Mouse (Mus musculus) hematopoietic stem cell, adult 5-6 weeks (primary cell): ENCODE data around the gene Rgma. TPM values are rescaled to one million over a fixed set of nuclear protein-coding genes. Genes with fewer than 3 reads are reported as not detected.
A peak's percentile ranks its signal among the peaks of the same experiment; 100 is the strongest.

Experiments
- ATAC-seq, 2 experiments: fragments of 125-278 bp in 1 of 2; replicated peaks in 1 of 2; 2 replicates each; pipeline ENCODE4 v1.8.0; 2016 to 2017; ENCODE audit warnings: inconsistent platforms in 2 of 2, mild to moderate bottlenecking in 2 of 2, moderate number of reproducible peaks in 2 of 2, low read depth in 1 of 2, moderate TSS enrichment in 1 of 2; ENCODE audit not compliant: low FRiP score in 2 of 2, poor library complexity in 2 of 2, severe bottlenecking in 2 of 2, insufficient read depth in 1 of 2, low TSS enrichment in 1 of 2
- total RNA-seq: library from RNA; stranded (forward); fragments of 172-1452, 232-1000 nt; gene quantifications from 2 replicates; pipeline ENCODE4 v1.2.3, GENCODE M21; 2017

Gene Rgma
- total RNA-seq, 1 experiment from 2014 or later = not detected

DNA sequence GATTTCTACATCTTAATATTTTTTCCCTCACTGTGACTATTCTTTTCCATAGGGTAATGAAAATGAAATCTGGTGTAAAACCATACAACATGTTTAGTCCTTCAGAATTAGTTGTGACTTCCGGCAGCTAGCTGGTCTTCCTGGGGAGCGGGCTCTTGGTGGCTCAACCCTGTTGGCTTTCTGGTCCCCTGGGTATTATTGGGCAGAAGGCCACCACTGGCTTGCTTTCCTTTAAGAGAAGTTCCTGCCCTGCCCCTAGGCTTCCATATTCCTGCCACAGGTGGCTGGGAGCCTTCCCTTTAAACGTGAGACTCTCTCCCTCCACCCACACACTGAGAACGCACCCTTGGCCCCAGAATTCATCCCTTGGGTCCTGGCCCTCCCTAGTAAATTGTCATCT, 9.8 kb upstream of the Rgma start:
- no peak for ATAC-seq

DNA sequence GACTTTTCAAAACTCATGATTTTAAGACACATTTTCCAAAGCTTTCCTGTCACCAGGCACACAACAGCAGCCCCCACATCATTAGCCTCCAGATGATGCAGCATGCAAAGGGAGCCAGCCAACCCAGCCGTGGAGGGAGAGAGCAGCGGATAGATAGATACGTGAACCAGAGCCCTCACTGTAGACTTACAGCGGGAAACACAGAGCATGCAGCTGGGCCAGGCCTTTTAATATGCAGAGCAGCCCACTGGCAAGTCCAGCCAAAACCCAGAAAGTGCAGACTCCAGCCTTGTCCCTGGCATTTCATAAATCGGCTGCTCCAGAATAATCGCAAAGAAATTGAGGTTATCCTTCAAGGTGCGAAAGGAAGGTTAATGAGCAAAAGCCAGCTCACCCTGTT, 9.3 kb upstream of the Rgma start:
- no peak for ATAC-seq

GRCm38 (mm10) chr7:73367681-73368464, 7.4 kb upstream of the Rgma start:
- no peak for ATAC-seq

DNA sequence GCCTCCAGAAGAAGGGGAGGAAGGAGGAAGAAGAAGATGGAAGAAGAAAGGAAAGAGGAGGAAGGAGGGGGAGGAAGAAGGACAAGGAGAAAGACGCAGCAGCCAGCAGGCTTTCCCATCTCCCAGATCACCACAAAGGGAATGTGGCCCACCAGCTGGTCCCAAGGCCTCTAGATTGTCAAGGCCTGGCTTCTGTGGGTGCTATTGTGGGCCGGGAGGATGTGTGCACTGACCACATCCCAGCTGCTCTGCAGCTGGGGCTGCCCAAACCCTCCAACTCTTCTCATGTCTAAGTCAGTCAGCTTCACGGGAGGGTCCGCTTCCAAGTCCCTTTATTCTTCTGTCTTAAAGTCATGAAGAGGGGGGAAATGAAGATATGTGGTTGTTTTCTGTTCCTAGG, 5.3 kb upstream of the Rgma start:
- ATAC-seq = no peak

DNA sequence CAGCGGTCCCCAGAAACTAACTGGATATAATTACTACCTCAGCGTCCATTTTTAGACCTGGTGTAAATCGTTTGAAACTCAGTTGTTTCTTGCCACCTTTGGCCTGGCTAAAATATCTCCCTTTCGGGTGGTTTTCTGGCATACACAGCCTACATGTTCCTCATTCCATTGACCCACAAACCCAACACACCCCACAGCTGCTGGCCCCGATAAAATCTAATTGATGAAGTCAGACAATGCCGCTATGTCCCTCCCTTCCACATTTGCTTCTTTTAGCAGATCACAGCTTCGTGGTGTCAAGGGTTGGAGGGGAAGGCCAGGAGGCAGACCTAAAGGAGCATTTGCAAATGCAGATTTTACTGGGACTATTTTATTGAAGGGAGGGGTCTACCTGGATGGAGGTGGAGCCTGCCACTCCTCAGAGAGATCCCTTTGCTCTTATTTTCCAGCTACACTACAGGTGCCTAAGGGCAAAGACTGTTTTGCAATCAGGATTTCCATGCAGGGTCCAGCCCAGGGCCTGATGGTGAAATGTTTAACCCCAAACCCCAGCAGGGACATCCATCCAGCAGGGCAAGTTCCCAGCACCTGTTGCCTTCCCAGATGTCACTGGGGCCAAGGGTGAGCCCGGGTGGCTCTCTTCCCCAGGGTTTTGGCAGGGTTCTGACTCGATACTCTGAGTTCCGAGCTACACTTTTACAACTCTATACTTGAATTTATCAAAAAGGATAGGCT, 3.6 kb upstream of the Rgma start:
- 0 out of 4 replicates have a peak, but pooled peaks of 1 of the 2 experiments have one; percentile 15 for ATAC-seq

GRCm38 (mm10) chr7:73372352-73372970, 2.8 kb upstream of the Rgma start:
- 0 out of 4 replicates have a peak, but pooled peaks have one; percentile 9 to 17 for ATAC-seq

- no peak for ATAC-seq
Measured at GRCm38 (mm10) chr7:73374727-73375126, 582 bp upstream of the Rgma start.

DNA sequence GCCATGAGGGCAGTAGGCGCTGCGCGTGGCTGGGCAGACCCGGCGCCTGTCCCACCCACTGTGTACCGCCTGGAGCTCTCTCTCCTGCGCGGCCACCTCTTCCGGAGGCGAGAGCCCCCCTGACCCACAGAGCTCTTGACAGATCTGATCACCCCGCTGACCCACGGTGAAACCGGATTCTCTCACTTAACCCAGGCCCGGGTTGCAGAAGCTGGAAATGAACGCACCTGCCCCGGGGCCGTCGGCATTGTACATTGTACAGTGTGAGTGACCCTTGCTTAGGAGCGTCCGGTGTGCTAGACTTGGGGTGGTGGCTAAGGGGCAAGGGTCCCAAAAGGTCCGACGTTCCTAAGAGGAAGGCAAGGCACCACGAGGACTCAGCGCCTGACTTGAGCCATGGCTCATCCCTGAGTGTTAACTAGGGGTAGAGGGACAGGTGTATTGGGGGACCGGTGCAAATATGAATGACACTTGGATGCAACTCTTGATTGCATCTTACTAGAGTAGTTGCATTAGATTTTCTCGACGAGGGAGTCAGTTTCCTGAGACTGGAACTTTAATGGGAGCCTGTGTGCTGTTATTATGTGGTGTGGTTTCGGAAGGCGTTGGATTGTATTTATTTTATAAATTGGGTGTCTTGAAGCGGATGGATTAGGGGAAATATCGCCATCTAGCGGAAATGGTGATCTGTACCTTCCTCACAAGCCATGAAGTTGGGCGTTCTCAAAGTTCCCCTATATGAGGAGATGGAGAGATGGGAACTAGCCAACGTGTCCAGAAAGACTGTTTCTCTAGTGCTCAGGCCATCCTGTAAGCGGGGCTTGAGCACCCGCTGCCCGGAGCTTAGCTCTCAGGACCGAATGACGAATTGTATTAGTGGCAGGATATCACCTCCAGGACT, 1.0 kb downstream of the Rgma start:
- peak; percentile 55 to 61 for ATAC-seq

GRCm38 (mm10) chr7:73377307-73377706, 2.0 kb downstream of the Rgma start:
- no peak for ATAC-seq

DNA sequence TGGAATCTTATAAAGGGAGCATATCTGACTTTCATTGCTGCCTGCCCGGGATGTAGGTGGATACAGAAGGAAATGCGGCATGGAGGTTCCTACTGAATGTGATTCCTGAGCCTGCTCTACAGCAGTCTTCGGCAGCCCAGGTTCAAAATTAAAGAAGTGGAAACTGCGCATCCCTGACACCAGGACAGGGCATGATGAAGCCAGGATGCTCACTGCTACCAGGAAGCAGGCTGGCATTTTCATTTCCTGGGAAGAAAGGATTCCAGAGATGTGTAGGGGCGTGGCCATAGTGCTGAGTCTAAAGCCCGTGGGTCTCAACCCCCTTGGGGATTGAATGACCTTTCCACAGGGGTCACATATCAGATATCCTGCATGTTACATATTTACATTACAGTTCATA, 2.7 kb downstream of the Rgma start:
- ATAC-seq = no peak

- no peak for ATAC-seq
Measured at GRCm38 (mm10) chr7:73382843-73383242, 7.5 kb downstream of the Rgma start.

DNA sequence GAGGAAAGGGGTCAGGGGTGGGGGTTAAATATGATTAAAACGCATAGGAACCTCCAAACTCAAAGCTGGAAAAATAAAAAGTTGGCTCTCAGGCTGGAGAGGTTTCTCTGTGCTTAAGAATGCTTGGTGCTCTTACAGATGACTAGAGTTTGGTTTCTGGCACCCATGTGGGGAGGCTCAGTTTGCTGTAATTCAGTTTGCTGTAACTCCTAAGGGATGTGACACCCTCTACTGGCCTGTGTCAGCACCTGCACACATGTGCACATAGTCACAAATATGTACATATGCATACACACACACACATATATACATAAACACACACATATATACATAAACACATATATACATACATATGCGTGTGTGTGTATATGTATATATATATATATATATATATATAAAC, 13.6 kb downstream of the Rgma start:
- no peak for ATAC-seq

GRCm38 (mm10) chr7:73389419-73389818, 14.1 kb downstream of the Rgma start:
- ATAC-seq = no peak

- ATAC-seq = no peak
Measured at GRCm38 (mm10) chr7:73389871-73390294, 14.6 kb downstream of the Rgma start.

- no peak for ATAC-seq
Measured at GRCm38 (mm10) chr7:73390426-73391001, 15.2 kb downstream of the Rgma start.

DNA sequence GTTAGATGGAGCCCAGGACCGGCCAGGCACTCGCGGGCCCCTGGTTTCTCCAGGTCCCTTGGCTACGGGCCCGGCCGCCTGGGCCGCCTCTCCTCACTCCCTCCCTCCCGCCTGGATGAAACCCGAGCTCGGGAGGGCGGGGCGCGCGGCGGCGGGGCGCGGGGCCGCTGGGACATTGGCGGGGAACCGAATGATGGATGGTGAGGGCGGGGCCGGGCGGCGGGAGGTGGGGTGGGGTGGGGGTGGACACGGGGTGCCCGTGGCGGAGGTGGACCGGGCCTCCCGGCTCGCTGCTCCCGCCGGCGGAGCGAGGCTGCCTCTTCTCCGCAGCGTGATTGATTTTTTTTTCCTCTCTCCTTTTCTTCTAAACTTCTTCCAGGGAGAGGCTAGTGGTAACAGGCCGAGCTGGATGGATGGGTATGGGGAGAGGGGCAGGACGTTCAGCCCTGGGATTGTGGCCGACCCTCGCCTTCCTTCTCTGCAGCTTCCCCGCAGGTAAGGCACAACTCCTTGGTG, 15.8 kb downstream of the Rgma start:
- peak in 1 of 2 experiments; percentile 43; a peak in 2 of 4 replicates for ATAC-seq
